Mouse (Mus musculus): Measurements from ENCODE around the gene Rps5. TPM values are rescaled to one million over a fixed set of nuclear protein-coding genes. Genes with fewer than 3 reads are reported as not detected.
"Not testable (repeated sequence)": the region's sequence is repeated elsewhere in the genome, so short reads cannot be mapped to it uniquely, and the experiment has no call there.

Rps5 gene
- polyA plus RNA-seq, 1 experiment from 2014 or later = 473 TPM

GRCm38 (mm10) chr7:12891334-12891733 lies 30.8 kb upstream of the Rps5 start:
- Histone ChIP-seq H3K9me3 (replicated peaks; ENCODE audit: control insufficient read depth, low read length) (no peaks in the 10 kb centered on the region), H3K27me3 (ENCODE audit: control insufficient read depth, insufficient read depth, low read depth, low read length) (no peaks in the 10 kb centered on the region), H3K4me1 (ENCODE audit: control insufficient read depth, low read depth, low read length) (no peaks in the 10 kb centered on the region)

GRCm38 (mm10) chr7:12897655-12898410 lies 24.3 kb upstream of the Rps5 start, which contains the start of gene Zscan22:
Gene Zscan22 (plus strand): TSS chr7:12897815.
- H3K4me2 ChIP-seq (ENCODE audit: low read depth, low read length) = peak within 1 kb of the TSS; percentile 40
- ATAC-seq (ENCODE audit: low read depth) = peak; percentile 100
- H3K27ac ChIP-seq (ENCODE audit: low read length) = no peak within 1 kb of the TSS
- peak within 1 kb of the TSS; percentile 75 for H3K4me3 ChIP-seq (ENCODE audit: low read depth, low read length)
- no peaks in the 10 kb centered on the region for H3K36me3 ChIP-seq (ENCODE audit: control insufficient read depth, insufficient read depth)
- WGBS (ENCODE audit: insufficient replicate concordance) = 4% methylated on average over 36 of the region's 36 CpGs
- H3K27me3 ChIP-seq (ENCODE audit: control insufficient read depth, insufficient read depth, low read depth, low read length) = no peaks in the 10 kb centered on the region
- H3K9ac ChIP-seq (ENCODE audit: low read depth, low read length) = peak within 1 kb of the TSS; percentile 53
- H3K4me1 ChIP-seq (ENCODE audit: control insufficient read depth, low read depth, low read length) = peaks cover 8% of the 10 kb centered on the region
- no peaks in the 10 kb centered on the region for H3K9me3 ChIP-seq (replicated peaks; ENCODE audit: control insufficient read depth, low read length)

More at GRCm38 (mm10) chr7:12891334-12891733, 30.8 kb upstream of the Rps5 start:
- no peak for ATAC-seq (ENCODE audit: low read depth)
- no peak overlapping the region for H3K27ac ChIP-seq (ENCODE audit: low read length)
- H3K36me3 ChIP-seq (ENCODE audit: control insufficient read depth, insufficient read depth) = peaks cover 9% of the 10 kb centered on the region
- H3K4me3 ChIP-seq (ENCODE audit: low read depth, low read length) = no peak overlapping the region
- H3K4me2 ChIP-seq (ENCODE audit: low read depth, low read length) = no peak overlapping the region
- 29% methylated on average over 1 of the region's 1 CpGs for WGBS (ENCODE audit: insufficient replicate concordance)
- H3K9ac ChIP-seq (ENCODE audit: low read depth, low read length) = no peak overlapping the region

GRCm38 (mm10) chr7:12901517-12901916 lies 20.6 kb upstream of the Rps5 start:
- Histone ChIP-seq H3K4me1 (ENCODE audit: control insufficient read depth, low read depth, low read length) (peaks cover 8% of the 10 kb centered on the region), H3K36me3 (ENCODE audit: control insufficient read depth, insufficient read depth) (peaks cover 4% of the 10 kb centered on the region), H3K9ac (ENCODE audit: low read depth, low read length) (no peak overlapping the region), H3K27me3 (ENCODE audit: control insufficient read depth, insufficient read depth, low read depth, low read length) (no peaks in the 10 kb centered on the region), H3K9me3 (replicated peaks; ENCODE audit: control insufficient read depth, low read length) (no peaks in the 10 kb centered on the region), H3K4me2 (ENCODE audit: low read depth, low read length) (no peak overlapping the region), H3K4me3 (ENCODE audit: low read depth, low read length) (no peak overlapping the region), H3K27ac (ENCODE audit: low read length) (no peak overlapping the region)
- WGBS (ENCODE audit: insufficient replicate concordance) = 41% methylated on average over 5 of the region's 5 CpGs
- no peak for ATAC-seq (ENCODE audit: low read depth)

- no peak overlapping the region for H3K27ac ChIP-seq (ENCODE audit: low read length)
- 40% methylated on average over 10 of the region's 10 CpGs for WGBS (ENCODE audit: insufficient replicate concordance)
- H3K4me1 ChIP-seq (ENCODE audit: control insufficient read depth, low read depth, low read length) = peaks cover 3% of the 10 kb centered on the region
- peaks cover 7% of the 10 kb centered on the region for H3K36me3 ChIP-seq (ENCODE audit: control insufficient read depth, insufficient read depth)
- no peak overlapping the region for H3K9ac ChIP-seq (ENCODE audit: low read depth, low read length)
- no peaks in the 10 kb centered on the region for H3K9me3 ChIP-seq (replicated peaks; ENCODE audit: control insufficient read depth, low read length)
- peak overlapping the region; percentile 21; the same call in 1 of the 2 replicates for H3K4me3 ChIP-seq (ENCODE audit: low read depth, low read length)
- peak; percentile 40 for ATAC-seq (ENCODE audit: low read depth)
- H3K27me3 ChIP-seq (ENCODE audit: control insufficient read depth, insufficient read depth, low read depth, low read length) = no peaks in the 10 kb centered on the region
- H3K4me2 ChIP-seq (ENCODE audit: low read depth, low read length) = peak overlapping the region; percentile 30
Measured at GRCm38 (mm10) chr7:12903623-12904022, 18.5 kb upstream of the Rps5 start.

GRCm38 (mm10) chr7:12905146-12905545 lies 16.9 kb upstream of the Rps5 start:
- H3K36me3 ChIP-seq (ENCODE audit: control insufficient read depth, insufficient read depth) = peaks cover 7% of the 10 kb centered on the region

GRCm38 (mm10) chr7:12909498-12909962 lies 12.6 kb upstream of the Rps5 start:
- Histone ChIP-seq H3K36me3 (ENCODE audit: control insufficient read depth, insufficient read depth) (peaks cover 7% of the 10 kb centered on the region), H3K27me3 (ENCODE audit: control insufficient read depth, insufficient read depth, low read depth, low read length) (no peaks in the 10 kb centered on the region), H3K9me3 (replicated peaks; ENCODE audit: control insufficient read depth, low read length) (no peaks in the 10 kb centered on the region), H3K4me1 (ENCODE audit: control insufficient read depth, low read depth, low read length) (peaks cover 12% of the 10 kb centered on the region), H3K9ac (ENCODE audit: low read depth, low read length) (peak overlapping the region; percentile 72), H3K4me2 (ENCODE audit: low read depth, low read length) (peak overlapping the region; percentile 75), H3K27ac (ENCODE audit: low read length) (peak overlapping the region; percentile 90), H3K4me3 (ENCODE audit: low read depth, low read length) (peak overlapping the region; percentile 72)
- WGBS (ENCODE audit: insufficient replicate concordance) = 16% methylated on average over 7 of the region's 7 CpGs
- peak; percentile 59 for ATAC-seq (ENCODE audit: low read depth)

More at GRCm38 (mm10) chr7:12905146-12905545, 16.9 kb upstream of the Rps5 start:
- Histone ChIP-seq H3K9me3 (replicated peaks; ENCODE audit: control insufficient read depth, low read length) (no peaks in the 10 kb centered on the region), H3K4me3 (ENCODE audit: low read depth, low read length) (no peak overlapping the region), H3K27ac (ENCODE audit: low read length) (no peak overlapping the region), H3K4me2 (ENCODE audit: low read depth, low read length) (no peak overlapping the region), H3K4me1 (ENCODE audit: control insufficient read depth, low read depth, low read length) (peaks cover 10% of the 10 kb centered on the region), H3K27me3 (ENCODE audit: control insufficient read depth, insufficient read depth, low read depth, low read length) (no peaks in the 10 kb centered on the region), H3K9ac (ENCODE audit: low read depth, low read length) (no peak overlapping the region)
- WGBS (ENCODE audit: insufficient replicate concordance) = 79% methylated on average over 1 of the region's 1 CpGs
- no peak for ATAC-seq (ENCODE audit: low read depth)

GRCm38 (mm10) chr7:12910181-12910668 lies 11.9 kb upstream of the Rps5 start:
- Histone ChIP-seq H3K4me2 (ENCODE audit: low read depth, low read length) (peak overlapping the region; percentile 75), H3K4me3 (ENCODE audit: low read depth, low read length) (peak overlapping the region; percentile 72), H3K4me1 (ENCODE audit: control insufficient read depth, low read depth, low read length) (peaks cover 12% of the 10 kb centered on the region), H3K36me3 (ENCODE audit: control insufficient read depth, insufficient read depth) (peaks cover 7% of the 10 kb centered on the region), H3K27me3 (ENCODE audit: control insufficient read depth, insufficient read depth, low read depth, low read length) (no peaks in the 10 kb centered on the region), H3K9me3 (replicated peaks; ENCODE audit: control insufficient read depth, low read length) (no peaks in the 10 kb centered on the region), H3K27ac (ENCODE audit: low read length) (peak overlapping the region; percentile 90), H3K9ac (ENCODE audit: low read depth, low read length) (peak overlapping the region; percentile 72)
- ATAC-seq (ENCODE audit: low read depth) = peak; percentile 79
- 2% methylated on average over 19 of the region's 19 CpGs for WGBS (ENCODE audit: insufficient replicate concordance)

- Histone ChIP-seq H3K36me3 (ENCODE audit: control insufficient read depth, insufficient read depth) (no peaks in the 10 kb centered on the region; the same call in 1 of the 2 replicates), H3K9ac (ENCODE audit: low read depth, low read length) (no peak overlapping the region), H3K9me3 (replicated peaks; ENCODE audit: control insufficient read depth, low read length) (no peaks in the 10 kb centered on the region), H3K27me3 (ENCODE audit: control insufficient read depth, insufficient read depth, low read depth, low read length) (no peaks in the 10 kb centered on the region), H3K4me2 (ENCODE audit: low read depth, low read length) (no peak overlapping the region), H3K4me3 (ENCODE audit: low read depth, low read length) (no peak overlapping the region), H3K4me1 (ENCODE audit: control insufficient read depth, low read depth, low read length) (peaks cover 12% of the 10 kb centered on the region), H3K27ac (ENCODE audit: low read length) (no peak overlapping the region)
- no peak for ATAC-seq (ENCODE audit: low read depth)
Measured at GRCm38 (mm10) chr7:12913556-12913955, 8.5 kb upstream of the Rps5 start.

- not testable (repeated sequence) for H3K9ac ChIP-seq (ENCODE audit: low read depth, low read length); H3K9me3 ChIP-seq (replicated peaks; ENCODE audit: control insufficient read depth, low read length); ATAC-seq (ENCODE audit: low read depth); H3K27me3 ChIP-seq (ENCODE audit: control insufficient read depth, insufficient read depth, low read depth, low read length); H3K4me3 ChIP-seq (ENCODE audit: low read depth, low read length); H3K27ac ChIP-seq (ENCODE audit: low read length)
- Histone ChIP-seq H3K4me1 (ENCODE audit: control insufficient read depth, low read depth, low read length) (peaks cover 20% of the 10 kb centered on the region), H3K4me2 (ENCODE audit: low read depth, low read length) (peak overlapping the region; percentile 8; the same call in 1 of the 2 replicates), H3K36me3 (ENCODE audit: control insufficient read depth, insufficient read depth) (peaks cover 23% of the 10 kb centered on the region)
- WGBS (ENCODE audit: insufficient replicate concordance) = 65% methylated on average over 7 of the region's 8 CpGs
Measured at GRCm38 (mm10) chr7:12920495-12920894, 1.6 kb upstream of the Rps5 start.

All from liver, embryonic 16.5 days (tissue).